ENCODE assay signal across 8 mouse cellular contexts in the genomic region with DNA sequence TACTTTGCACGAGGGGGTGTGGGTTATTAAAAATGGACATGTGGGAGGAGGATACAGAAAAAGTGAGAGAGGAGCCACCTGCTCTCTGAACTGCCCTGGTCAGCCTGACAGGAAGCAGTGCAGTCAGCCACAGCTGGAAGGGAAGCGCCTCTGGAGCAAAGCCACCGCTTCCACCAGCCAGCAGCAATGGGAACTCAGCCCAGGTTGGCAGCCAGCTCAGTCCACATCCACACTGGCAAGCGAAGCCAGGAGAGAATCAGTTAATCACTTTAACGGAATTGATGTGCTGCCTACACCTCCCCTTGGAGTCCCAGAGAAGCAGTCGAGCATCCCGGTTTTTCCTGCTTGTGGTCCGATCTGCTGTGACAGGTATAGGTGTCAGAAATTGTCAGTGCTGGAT.
DNase-seq lines count a peak whose midpoint lies in the region; ATAC-seq and TF ChIP-seq lines count a peak whose summit lies in the region.

No protein-coding gene starts in this region.

- H3K4me2 ChIP-seq in hindbrain, postnatal 0 days (ENCODE audit: low read depth, low read length), result 0 out of 2 replicates have a peak overlapping the region, but pooled peaks have one; percentile 13
- H3K4me2 ChIP-seq in lung, embryonic 15.5 days, result no peak overlapping the region
- H3K4me2 ChIP-seq in intestine, embryonic 16.5 days (ENCODE audit: low read depth, low read length), result no peak overlapping the region
- no peak overlapping the region for H3K4me2 ChIP-seq in liver, embryonic 12.5 days

- 0 out of 2 replicates have a peak, but pooled peaks cover 4% of the 10 kb centered on the region for H3K4me1 ChIP-seq in hindbrain, postnatal 0 days (ENCODE audit: insufficient read depth, low read length)
- no peaks in the 10 kb centered on the region for H3K4me1 ChIP-seq in lung, embryonic 15.5 days
- H3K4me1 ChIP-seq in intestine, embryonic 16.5 days (ENCODE audit: control insufficient read depth, insufficient read depth, low read length), result no peaks in the 10 kb centered on the region
- no peaks in the 10 kb centered on the region for H3K4me1 ChIP-seq in liver, embryonic 12.5 days

- no peak overlapping the region for H3K27ac ChIP-seq in hindbrain, postnatal 0 days
- no peak overlapping the region for H3K27ac ChIP-seq in lung, embryonic 15.5 days
- no peak overlapping the region for H3K27ac ChIP-seq in intestine, embryonic 16.5 days (ENCODE audit: low read length)
- H3K27ac ChIP-seq in liver, embryonic 12.5 days, result no peak overlapping the region

- 21% methylated on average over 8 of the region's 8 CpGs for WGBS in hindbrain, postnatal 0 days
- WGBS in lung, embryonic 15.5 days, result 24% methylated on average over 8 of the region's 8 CpGs
- WGBS in intestine, embryonic 16.5 days, result 36% methylated on average over 8 of the region's 8 CpGs
- 45% methylated on average over 8 of the region's 8 CpGs for WGBS in liver, embryonic 12.5 days (ENCODE audit: insufficient replicate concordance)

- H3K36me3 ChIP-seq in hindbrain, postnatal 0 days (ENCODE audit: insufficient read depth, low read length), result no peaks in the 10 kb centered on the region
- no peaks in the 10 kb centered on the region for H3K36me3 ChIP-seq in lung, embryonic 15.5 days
- H3K36me3 ChIP-seq in intestine, embryonic 16.5 days (ENCODE audit: control insufficient read depth, insufficient read depth, low read length), result no peaks in the 10 kb centered on the region
- H3K36me3 ChIP-seq in liver, embryonic 12.5 days, result no peaks in the 10 kb centered on the region

- H3K27me3 ChIP-seq in hindbrain, postnatal 0 days (ENCODE audit: insufficient read depth, low read length), result no peaks in the 10 kb centered on the region
- H3K27me3 ChIP-seq in lung, embryonic 15.5 days, result no peaks in the 10 kb centered on the region
- H3K27me3 ChIP-seq in intestine, embryonic 16.5 days (replicated peaks; ENCODE audit: control insufficient read depth, insufficient read depth, low read length), result no peaks in the 10 kb centered on the region
- H3K27me3 ChIP-seq in liver, embryonic 12.5 days (replicated peaks), result no peaks in the 10 kb centered on the region

- H3K9ac ChIP-seq in hindbrain, postnatal 0 days (replicated peaks; ENCODE audit: low read length), result no peak overlapping the region
- no peak overlapping the region for H3K9ac ChIP-seq in lung, embryonic 15.5 days
- H3K9ac ChIP-seq in intestine, embryonic 16.5 days (ENCODE audit: low read depth, low read length), result no peak overlapping the region
- H3K9ac ChIP-seq in liver, embryonic 12.5 days, result no peak overlapping the region

- H3K4me3 ChIP-seq in hindbrain, postnatal 0 days (ENCODE audit: low read length), result no peak overlapping the region
- no peak overlapping the region for H3K4me3 ChIP-seq in lung, embryonic 15.5 days
- H3K4me3 ChIP-seq in intestine, embryonic 16.5 days (ENCODE audit: low read length), result no peak overlapping the region
- no peak overlapping the region for H3K4me3 ChIP-seq in liver, embryonic 12.5 days

- peak; percentile 89 to 91 for DNase-seq in cerebellum, postnatal 10 days
- DNase-seq in cerebellum, adult 11-12 months, result no peak
- DNase-seq in retina, embryonic 14.5 days (ENCODE audit: low spot score), result peak; percentile 23
- DNase-seq in retina, postnatal 1 day, result no peak
- DNase-seq in hindbrain, postnatal 0 days (ENCODE audit: low spot score), result peak; percentile 83

- no peaks in the 10 kb centered on the region for H3K9me3 ChIP-seq in hindbrain, postnatal 0 days (ENCODE audit: low read length)
- no peaks in the 10 kb centered on the region for H3K9me3 ChIP-seq in lung, embryonic 15.5 days
- no peaks in the 10 kb centered on the region for H3K9me3 ChIP-seq in intestine, embryonic 16.5 days (ENCODE audit: control insufficient read depth, low read length)
- H3K9me3 ChIP-seq in liver, embryonic 12.5 days (replicated peaks), result no peaks in the 10 kb centered on the region

- ATAC-seq in hindbrain, postnatal 0 days, result peak; percentile 88
- ATAC-seq in lung, embryonic 15.5 days (ENCODE audit: borderline replicate concordance, extremely low read depth, low FRiP score, low TSS enrichment), result peak; percentile 55; the same call in 1 of the 2 replicates
- ATAC-seq in intestine, embryonic 16.5 days, result no peak
- ATAC-seq in liver, embryonic 12.5 days, result no peak

- no peak for TF ChIP-seq CTCF in hindbrain, postnatal 0 days (IDR thresholded peaks at IDR 0.05; ENCODE audit: low read depth)

Comparison
In these comparisons a context has a peak if more than half of its experiments do, and no peak if none do; other contexts are left out.
1. DNase-seq: peak in cerebellum, postnatal 10 days (2 of 2), retina, embryonic 14.5 days (single experiment) and hindbrain, postnatal 0 days (single experiment); none in cerebellum, adult 11-12 months (single experiment) and retina, postnatal 1 day (single experiment).
2. ATAC-seq: peak in hindbrain, postnatal 0 days (single experiment) and lung, embryonic 15.5 days (single experiment); none in intestine, embryonic 16.5 days (single experiment) and liver, embryonic 12.5 days (single experiment).